Mouse (Mus musculus): ENCODE measurements around the gene Atp1a2. TPM values are rescaled to one million over a fixed set of nuclear protein-coding genes. Genes with fewer than 3 reads are reported as not detected.

The Atp1a2 gene
- total RNA-seq, 1 experiment from 2014 or later, result not detected

DNA sequence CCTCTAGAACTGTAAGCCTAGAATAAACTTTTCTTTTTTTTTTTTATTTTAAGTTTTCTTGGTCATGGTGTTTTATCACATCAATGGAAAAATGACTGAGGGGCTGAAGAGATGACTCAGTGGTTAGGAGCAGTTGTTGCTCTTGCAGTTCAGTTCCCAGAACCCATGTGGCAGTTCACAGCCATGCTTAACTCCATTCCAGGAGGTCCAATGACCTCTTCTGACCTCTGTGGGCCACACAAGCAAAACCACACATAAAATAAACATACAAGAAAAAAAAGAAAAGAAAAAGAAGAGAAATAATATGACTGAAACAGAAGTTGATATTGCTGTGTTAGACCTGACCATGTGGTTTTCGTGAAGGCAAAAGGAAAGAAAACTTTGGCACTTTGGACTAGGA is 68.6 kb downstream of the Atp1a2 start:
- ATAC-seq (ENCODE audit: extremely low read depth, insufficient number of reproducible peaks, low FRiP score, poor library complexity, severe bottlenecking), result no peak

DNA sequence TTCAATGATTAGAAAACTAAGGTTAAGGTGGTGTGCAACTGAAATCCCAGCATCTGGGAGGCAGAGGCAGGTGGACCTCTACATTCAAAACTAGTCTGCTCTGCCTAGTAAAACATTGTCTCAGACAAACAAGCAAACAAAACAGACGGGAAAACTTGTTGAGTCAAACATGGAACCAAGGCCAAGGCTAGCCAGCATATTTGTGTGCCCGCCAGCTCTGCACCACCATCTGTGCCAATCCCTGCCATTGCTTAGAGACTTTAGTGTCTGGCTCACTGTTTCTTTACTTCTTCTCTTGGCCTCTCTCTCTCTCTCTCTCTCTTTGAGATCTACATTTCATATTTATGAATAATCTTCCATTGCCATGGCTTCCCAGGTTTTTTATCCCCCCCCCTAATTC is 69.7 kb downstream of the Atp1a2 start:
- ATAC-seq (ENCODE audit: extremely low read depth, insufficient number of reproducible peaks, low FRiP score, poor library complexity, severe bottlenecking), result no peak

Other genes starting within 250 kb of the Atp1a2 start
- not detected in 2 replicates for gene Nhlh1, start 240.5 kb downstream of the Atp1a2 start, total RNA-seq (2017)
- gene Copa, start 215.5 kb downstream of the Atp1a2 start, total RNA-seq (2017), result 148 and 152 TPM in 2 replicates
- gene Ncstn, start 215.3 kb downstream of the Atp1a2 start, total RNA-seq (2017), result 59.1 and 61.8 TPM in 2 replicates
- 41.4 and 52.2 TPM in 2 replicates for gene Pex19, start 171.3 kb downstream of the Atp1a2 start, total RNA-seq (2017)
- 185 and 197 TPM in 2 replicates for gene Dcaf8, start 150.0 kb downstream of the Atp1a2 start, total RNA-seq (2017)
- gene Pea15a, start 91.3 kb downstream of the Atp1a2 start, total RNA-seq (2017), result 6.6 and 8.5 TPM in 2 replicates
- not detected in 2 replicates for gene Casq1, start 78.2 kb downstream of the Atp1a2 start, total RNA-seq (2017)
- gene Atp1a4, start 39.6 kb downstream of the Atp1a2 start, total RNA-seq (2017), result not detected in 2 replicates
- gene Igsf8, start 36.4 kb downstream of the Atp1a2 start, total RNA-seq (2017), result 9.0 and 10.1 TPM in 2 replicates
- not detected in 2 replicates for gene Kcnj9, start 31.3 kb upstream of the Atp1a2 start, total RNA-seq (2017)
- not detected in 2 replicates for gene Kcnj10, start 43.1 kb upstream of the Atp1a2 start, total RNA-seq (2017)
- gene Pigm, start 78.5 kb upstream of the Atp1a2 start, total RNA-seq (2017), result 25.0 and 27.8 TPM in 2 replicates
- gene Slamf9, start 177.3 kb upstream of the Atp1a2 start, total RNA-seq (2017), result 2.9 and 4.1 TPM in 2 replicates
- gene Igsf9, start 183.7 kb upstream of the Atp1a2 start, total RNA-seq (2017), result 3.2 and 4.3 TPM in 2 replicates
- 181 and 198 TPM in 2 replicates for gene Tagln2, start 202.0 kb upstream of the Atp1a2 start, total RNA-seq (2017)
- 3.9 and 4.4 TPM in 2 replicates for gene Cfap45, start 222.7 kb upstream of the Atp1a2 start, total RNA-seq (2017)